Mouse (Mus musculus): ENCODE results near the gene Cdc45.

The Cdc45 gene

GRCm38 (mm10) chr16:18788627-18789406 is 23.0 kb downstream of the Cdc45 start:
- DNase-seq (ENCODE audit: low spot score) = no peak

- DNase-seq (ENCODE audit: low spot score) = no peak
Measured at GRCm38 (mm10) chr16:18786652-18787051, 25.1 kb downstream of the Cdc45 start.

DNA sequence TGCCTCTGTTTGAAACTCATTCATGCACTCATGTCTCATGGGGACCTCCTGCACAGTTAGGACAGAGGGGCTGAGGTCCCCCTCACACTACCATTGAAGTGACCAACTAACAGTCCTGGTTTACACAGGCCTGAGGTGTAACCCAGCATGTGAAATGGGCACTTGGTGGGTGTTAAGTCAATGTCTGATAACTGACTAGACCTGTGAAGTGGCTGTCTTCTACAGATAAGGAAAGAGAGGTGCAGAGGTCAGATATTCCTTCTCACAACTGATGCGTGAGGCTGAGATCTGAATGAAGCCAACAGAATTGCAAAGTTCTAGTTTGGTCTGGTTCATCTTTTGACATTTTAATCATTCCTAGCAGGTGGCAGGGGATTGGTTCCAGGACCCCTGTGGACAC is 26.3 kb downstream of the Cdc45 start:
- DNase-seq (ENCODE audit: low spot score) = no peak

- DNase-seq (ENCODE audit: low spot score) = no peak
Measured at GRCm38 (mm10) chr16:18785025-18785424, 26.8 kb downstream of the Cdc45 start.

- DNase-seq (ENCODE audit: low spot score) = no peak
Measured at GRCm38 (mm10) chr16:18781810-18782209, 30.0 kb downstream of the Cdc45 start.

GRCm38 (mm10) chr16:18778461-18778860 is 33.3 kb downstream of the Cdc45 start:
- DNase-seq (ENCODE audit: low spot score) = no peak

DNA sequence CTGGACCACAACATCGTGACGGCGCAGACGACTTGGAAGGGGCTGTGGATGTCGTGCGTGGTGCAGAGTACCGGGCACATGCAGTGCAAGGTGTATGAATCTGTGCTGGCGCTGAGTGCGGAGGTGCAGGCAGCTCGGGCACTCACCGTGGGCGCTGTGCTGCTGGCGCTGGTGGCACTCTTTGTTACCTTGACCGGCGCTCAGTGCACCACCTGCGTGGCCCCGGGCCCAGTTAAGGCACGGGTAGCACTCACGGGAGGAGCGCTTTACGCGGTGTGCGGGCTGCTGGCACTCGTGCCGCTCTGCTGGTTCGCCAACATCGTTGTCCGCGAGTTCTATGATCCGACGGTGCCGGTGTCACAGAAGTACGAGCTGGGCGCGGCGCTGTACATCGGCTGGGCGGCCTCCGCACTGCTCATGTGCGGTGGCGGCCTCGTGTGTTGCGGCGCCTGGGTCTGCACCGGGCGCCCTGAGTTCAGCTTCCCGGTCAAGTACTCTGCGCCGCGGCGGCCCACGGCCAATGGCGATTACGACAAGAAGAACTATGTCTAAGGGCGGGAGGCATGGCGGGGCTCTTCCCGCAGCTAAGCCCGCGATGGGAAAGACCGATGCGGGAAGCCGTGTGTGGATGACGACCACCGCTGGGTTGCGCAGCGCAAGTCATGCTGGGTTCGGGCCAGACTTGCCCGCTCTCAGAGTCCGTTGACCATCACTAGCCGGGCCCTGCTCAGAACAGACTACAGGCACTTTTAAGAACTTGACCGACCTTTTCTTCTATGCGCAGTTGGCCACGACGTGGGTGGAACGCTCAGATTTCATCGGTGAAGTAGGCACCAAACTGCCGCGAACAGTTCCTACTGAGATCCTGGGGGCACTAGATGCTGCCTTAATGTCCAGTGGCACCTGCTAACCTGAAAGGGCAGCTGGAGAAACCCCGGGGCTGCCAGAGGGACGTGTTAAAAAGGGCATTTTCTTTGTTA is 34.4 kb downstream of the Cdc45 start:
- no peak for DNase-seq (ENCODE audit: low spot score)

GRCm38 (mm10) chr16:18776556-18777100 is 35.2 kb downstream of the Cdc45 start, which contains the start of gene Cldn5:
Gene Cldn5, plus strand, starts transcription at chr16:18776847.
- no peak for DNase-seq (ENCODE audit: low spot score)

DNA sequence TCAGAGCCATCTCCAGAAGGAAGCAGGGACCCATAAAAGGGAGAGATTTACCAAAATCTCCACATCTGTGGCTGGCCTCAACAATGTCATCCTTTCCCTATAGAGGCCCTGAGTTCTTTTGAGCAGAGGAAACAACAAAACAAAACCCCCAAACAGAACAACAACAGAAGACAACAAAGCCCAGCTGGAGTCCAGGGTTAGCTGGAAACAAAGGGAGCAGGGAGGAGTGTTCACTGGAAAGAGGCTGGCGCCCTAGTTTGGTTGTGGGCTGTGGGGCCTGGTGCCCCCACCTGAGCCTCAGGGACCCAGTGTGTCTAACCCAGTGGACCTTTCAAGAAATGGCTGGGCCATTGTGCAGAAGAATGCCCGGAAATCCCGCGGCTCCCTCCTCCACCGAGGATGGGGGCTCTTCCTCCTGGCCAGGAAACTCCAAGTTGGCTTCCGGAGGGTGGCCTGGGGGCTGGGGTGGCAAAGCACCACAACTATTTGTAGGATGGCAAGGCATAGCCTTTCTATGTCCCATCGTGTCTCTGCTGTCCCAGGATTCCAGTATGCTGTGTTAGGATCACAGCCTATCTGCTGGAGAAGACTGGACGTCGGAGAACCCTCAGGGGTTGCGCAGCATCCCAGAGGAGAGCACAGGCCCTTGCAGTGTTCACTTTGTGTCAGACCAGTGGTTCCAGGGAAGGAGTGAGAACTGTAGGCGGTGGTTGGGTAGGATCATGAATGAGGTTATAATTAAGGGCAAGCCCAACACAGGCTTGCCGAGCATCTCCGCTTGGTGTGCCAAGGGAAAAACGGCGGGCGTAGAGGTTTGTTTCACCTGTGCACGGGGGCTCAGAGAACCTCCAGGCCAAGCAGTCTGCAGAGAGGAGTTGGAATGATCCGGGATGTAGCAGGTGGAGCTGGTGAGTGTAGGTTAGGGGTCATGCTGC is 35.9 kb downstream of the Cdc45 start:
- DNase-seq (ENCODE audit: low spot score) = no peak

DNA sequence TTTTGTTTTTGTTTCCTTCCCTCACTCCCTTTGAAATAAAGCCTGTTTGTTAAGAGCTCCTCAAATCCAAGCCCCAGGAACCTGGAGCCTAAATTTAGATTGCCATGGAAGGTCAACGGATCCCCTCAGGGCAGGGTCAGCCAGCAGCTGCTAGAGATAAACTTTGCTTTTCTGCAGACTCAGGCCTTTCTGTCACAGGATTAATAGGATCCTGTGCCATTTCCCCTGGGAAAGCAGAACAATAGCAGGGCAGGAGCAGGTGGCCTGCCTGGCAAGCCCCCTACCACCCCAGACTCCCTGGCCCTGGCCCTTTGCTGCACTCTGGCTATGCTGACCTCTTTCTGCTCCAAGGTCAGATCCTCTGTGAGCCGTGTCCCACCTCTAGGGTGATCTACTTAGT is 37.9 kb downstream of the Cdc45 start:
- DNase-seq (ENCODE audit: low spot score) = no peak

GRCm38 (mm10) chr16:18769501-18769900 is 42.3 kb downstream of the Cdc45 start:
- no peak for DNase-seq (ENCODE audit: low spot score)

GRCm38 (mm10) chr16:18766390-18766789 is 45.4 kb downstream of the Cdc45 start:
- DNase-seq (ENCODE audit: low spot score) = no peak

- no peak for DNase-seq (ENCODE audit: low spot score)
Measured at GRCm38 (mm10) chr16:18762960-18763359, 48.8 kb downstream of the Cdc45 start.

DNA sequence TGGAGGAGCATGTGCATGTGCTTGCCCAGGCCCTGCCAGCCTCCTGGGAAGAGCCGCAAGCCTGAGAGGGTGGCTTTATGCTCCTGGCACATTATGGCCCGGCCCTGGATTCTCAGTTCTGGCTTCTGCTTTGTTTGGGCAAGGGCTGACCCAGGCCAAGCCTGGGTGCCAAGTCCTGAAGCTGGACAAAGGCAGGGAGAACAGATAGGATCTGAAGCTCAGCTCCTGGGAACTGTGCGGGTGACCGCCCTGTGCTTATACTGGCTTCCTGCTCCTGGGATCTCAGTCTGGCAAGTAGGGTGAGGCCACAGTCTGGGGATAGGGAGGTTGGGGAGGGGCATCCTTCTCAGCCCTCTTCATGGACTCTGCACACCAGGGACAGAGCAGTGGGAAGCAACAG is 50.1 kb downstream of the Cdc45 start:
- no peak for DNase-seq (ENCODE audit: low spot score)

DNA sequence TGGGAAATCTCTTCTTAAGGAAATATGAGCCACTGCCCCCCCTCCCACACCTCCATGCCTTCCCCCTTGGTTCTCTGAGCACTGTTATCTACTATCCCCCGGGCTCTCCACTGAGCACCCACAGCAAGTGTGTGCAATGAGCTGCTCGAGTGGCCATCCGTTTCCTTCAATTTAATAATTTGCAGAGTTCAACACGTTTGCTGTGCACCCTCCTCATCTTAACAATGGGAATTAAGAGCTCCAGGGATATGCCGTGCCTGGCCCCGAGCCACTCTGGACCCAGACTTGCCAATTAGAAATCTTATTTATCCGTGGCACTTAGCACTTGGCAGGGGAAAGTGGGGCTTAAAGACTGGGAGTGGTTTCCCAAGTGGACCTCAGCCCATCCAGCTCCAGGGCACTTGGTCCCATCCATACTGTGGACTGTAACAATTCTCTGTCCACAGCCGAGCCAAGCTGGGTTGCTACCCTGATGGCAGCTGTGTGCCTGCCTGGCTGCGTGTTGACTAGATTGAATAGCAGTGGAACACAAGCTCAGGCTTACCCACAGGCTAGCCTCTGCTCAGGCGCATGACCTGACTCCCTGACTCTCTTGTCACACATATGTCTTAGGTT is 59.8 kb downstream of the Cdc45 start:
- DNase-seq (ENCODE audit: low spot score) = peak; percentile 13

GRCm38 (mm10) chr16:18751101-18751500 is 60.7 kb downstream of the Cdc45 start:
- no peak for DNase-seq (ENCODE audit: low spot score)

GRCm38 (mm10) chr16:18746268-18747122 is 65.3 kb downstream of the Cdc45 start:
- no peak for DNase-seq (ENCODE audit: low spot score)

- DNase-seq (ENCODE audit: low spot score) = no peak
Measured at GRCm38 (mm10) chr16:18738303-18738702, 73.5 kb downstream of the Cdc45 start.

- peak; percentile 85 for DNase-seq (ENCODE audit: low spot score)
Measured at GRCm38 (mm10) chr16:18733100-18733956, 78.5 kb downstream of the Cdc45 start.

Data from MN1 (cell line).